Mouse (Mus musculus): ENCODE measurements at regions not wholly inside any gene's neighbourhood (a gene's known extent, or its start where the extent isn't known, plus 50 kb on each side); places are given as distances from the start of the nearest gene placed in this dataset.

DNA sequence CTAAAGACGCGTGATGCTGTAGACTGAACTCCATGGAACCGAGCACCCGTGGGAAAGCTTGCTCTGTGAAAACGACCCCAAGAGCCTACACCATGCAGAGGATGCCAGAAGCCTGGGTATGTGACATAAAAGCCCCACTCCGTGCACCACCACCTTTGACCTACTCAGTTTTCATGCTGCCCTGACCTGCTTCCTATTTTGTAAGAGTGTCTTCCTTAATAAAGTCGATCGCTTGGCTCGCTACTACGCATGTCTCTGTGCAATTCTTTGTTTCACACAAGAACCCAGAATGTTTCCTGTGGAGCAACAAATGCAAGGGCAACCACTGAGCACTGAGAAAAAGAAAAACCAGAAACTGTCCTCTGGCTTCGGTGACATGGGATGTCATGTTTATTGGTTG lies 60.5 kb downstream of the Sec61b start:
- no peak for DNase-seq

GRCm38 (mm10) chr4:47567694-47568093 lies 93.2 kb downstream of the Sec61b start:
- DNase-seq: no peak

GRCm38 (mm10) chr4:47570846-47571245 lies 96.4 kb downstream of the Sec61b start:
- no peak for DNase-seq

DNA sequence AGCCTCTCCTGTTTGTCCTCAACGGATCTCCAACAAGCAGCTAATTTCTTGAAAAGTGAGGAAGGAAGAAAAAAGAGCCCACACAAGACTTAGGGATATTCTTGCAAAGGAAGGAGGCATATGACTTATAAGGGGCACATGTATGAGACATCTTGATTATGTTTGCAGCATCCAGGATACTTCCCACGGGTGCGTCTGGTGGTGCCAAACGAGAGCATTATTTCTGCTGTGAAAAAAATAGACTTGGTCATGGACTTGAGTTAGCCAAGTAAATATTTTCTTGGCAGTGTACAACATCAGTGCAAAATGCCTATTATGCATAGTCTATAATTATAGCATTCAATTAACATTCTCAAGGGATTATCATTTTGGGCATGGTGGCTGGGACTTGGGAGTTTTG lies 101.6 kb downstream of the Sec61b start:
- DNase-seq: no peak

DNA sequence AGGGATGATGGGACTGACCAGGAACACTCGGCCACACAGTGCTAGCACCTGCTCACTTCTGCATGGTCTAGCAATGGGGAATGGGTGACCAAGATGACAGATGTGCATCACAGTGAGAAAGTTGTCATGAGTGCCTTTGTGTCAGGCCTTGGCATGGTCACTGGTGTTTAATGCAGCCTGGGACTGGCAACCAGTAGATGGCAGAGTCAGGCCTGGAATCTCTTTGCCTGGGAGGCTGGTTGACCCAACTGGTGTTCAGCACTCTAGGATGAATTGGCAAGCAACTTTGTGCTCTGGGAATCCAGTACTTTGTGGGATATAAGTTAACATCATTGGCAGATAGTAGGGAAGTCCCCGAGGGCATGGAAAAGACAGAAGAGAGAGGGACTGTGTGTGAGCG lies 103.0 kb downstream of the Sec61b start:
- DNase-seq: peak; percentile 17

DNA sequence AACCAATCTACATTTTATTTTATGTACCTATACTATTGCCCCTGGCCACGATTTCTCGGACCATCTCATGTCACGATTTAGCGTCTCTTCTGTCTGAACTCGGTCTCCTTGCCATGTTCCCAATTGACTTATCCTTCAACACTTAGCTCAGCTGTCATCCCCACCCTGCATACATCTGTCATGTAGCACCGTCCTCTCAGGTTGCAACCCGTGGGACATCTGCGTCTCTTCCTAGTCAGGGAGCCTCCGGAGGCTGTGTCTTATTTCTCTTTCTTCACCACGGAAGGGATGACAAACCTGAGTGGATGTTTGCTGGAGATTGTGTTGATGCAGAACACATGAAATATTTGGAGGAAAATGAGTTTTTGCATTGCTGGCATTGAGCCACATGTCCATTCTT lies 104.2 kb downstream of the Sec61b start:
- no peak for DNase-seq

DNA sequence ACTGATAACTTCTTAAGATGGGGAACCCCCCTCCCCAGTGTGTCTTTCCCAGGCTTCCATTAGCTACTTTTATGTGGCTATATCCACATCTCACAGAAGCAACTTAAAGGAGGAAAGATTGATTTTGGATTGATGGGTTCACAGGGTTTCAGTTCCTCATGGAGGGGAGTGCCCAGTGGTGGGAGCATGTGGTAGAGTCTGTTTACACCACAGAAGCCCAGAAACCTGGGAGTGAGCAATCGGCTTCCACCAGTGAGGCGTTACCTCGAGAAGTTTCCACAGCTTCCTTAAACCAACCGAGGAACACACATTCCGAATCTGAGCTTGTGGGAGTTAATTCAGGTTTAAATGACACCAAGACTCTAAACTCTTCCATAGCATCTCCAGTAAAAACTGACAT lies 106.1 kb downstream of the Sec61b start:
- no peak for DNase-seq

DNA sequence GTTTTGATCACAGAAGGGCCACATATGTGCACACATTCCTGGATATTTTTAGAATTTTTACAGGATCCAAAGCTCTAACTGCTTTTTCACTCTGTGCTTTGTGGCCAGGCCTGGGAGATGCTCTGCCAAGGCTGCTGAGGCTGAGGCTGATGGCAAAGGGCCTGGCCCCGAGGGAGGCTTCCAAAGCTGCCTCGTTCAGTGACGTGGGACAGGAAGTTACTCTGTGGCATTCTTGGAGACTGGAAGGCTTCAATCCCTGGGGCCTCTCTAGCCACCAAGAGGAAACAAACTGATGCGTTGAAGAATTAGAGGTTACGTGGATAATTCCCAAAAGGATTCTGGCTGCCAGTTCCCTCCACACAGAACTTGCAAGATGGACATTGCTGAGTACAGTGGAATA lies 112.8 kb downstream of the Sec61b start:
- DNase-seq: no peak

- peak; percentile 53 for DNase-seq
These were observed 118.0 kb downstream of the Sec61b start for GRCm38 (mm10) chr4:47592271-47592986.

- DNase-seq: no peak
These were observed 118.7 kb downstream of the Sec61b start for GRCm38 (mm10) chr4:47593155-47593554.

GRCm38 (mm10) chr4:47594171-47594570 lies 119.7 kb downstream of the Sec61b start:
- no peak for DNase-seq

DNA sequence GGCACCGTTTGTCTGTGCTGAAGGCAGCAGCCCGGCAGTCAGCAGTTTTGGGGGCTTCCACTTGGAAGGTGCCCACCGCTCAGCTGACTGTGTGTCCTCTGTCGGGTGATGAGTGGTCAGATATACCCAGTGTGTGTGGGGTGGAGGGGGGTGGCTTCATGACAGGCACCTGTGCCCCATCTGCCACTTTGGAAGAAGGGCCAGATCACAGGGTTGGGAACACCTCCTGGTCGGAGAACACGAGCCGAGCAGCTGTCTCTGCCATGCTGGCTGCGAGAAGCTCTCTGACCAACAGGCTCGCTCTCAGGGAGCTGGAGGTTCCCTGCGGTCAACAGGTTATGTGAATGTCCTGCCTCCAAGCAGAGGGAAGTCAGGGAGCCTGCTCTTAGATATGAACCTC lies 121.4 kb downstream of the Sec61b start:
- no peak for DNase-seq

DNA sequence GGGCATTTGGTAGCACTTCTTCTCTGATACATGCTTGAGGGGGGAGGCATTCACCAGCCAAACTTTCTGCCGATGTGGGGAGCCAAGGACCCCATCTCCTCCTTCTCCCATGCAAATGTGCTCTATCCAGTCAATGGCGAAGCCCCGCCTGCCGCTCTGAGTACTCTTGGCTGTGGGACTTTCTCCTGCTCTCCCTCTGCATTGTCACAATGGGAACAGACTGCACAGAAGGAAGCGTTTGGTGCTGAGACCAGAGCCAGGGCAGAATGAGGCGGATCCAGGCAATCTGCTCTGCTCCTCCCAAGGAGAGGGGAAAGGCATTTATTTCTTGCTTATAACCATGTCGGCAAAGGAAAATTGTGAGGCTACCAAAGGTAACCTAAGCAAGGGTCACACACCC lies 123.1 kb downstream of the Sec61b start:
- DNase-seq: no peak

- no peak for DNase-seq
These were observed 123.8 kb downstream of the Sec61b start for GRCm38 (mm10) chr4:47598216-47598615.

DNA sequence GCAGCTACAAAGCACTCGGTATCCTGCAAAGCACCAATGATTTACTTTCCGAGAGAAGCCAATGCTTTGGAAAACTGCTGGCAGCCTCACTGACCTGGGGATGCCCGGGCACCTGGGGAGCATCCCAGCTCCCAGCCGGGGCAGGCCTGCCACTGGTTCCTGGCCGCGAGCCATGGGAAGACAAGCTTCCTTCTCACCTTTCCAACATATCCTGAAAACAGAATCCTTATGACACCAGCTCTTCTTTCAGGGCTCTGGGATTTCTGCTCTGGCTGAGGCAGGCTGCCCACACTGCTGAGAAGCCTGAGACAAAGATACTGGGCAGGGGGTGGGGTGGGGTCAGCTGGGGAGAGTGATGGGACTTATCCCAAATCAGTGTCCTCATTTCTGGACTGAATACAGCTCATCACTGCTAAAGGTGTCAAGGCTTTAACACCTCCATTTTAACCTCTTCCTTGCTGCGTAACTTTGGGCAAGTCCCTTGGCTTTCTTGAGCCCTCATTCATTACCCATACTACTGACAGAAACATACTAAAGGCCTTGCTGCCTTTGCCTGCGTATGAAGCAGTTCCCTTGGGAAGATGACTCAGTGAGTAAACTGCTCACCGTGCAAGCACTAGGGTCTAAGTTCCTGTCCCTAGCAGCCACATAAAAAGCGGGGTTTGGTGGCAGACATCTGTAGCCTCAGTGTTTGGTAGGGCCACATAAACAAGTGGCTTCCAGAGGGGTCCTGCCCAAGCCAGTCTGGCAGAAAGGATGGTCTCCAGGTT lies 127.0 kb downstream of the Sec61b start:
- DNase-seq: no peak

DNA sequence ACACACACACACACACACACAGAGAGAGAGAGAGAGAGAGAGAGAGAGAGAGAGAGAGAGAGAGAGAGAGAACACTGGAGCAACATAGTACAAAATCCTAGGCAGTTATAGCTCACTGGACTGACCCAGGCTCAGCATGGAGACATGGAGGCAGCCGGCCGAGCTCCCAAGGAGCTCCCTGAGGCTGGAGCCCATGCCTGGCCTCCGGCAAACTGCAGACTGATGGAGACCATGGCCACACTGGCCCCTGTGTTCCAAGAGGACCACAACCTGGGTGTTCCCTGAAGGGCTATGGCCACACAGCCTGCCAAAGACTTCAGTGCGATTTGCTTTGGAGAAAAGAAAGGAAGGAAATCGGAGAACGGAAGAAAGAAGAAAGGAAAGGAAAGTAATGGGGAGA lies 128.9 kb downstream of the Sec61b start:
- DNase-seq: no peak

DNA sequence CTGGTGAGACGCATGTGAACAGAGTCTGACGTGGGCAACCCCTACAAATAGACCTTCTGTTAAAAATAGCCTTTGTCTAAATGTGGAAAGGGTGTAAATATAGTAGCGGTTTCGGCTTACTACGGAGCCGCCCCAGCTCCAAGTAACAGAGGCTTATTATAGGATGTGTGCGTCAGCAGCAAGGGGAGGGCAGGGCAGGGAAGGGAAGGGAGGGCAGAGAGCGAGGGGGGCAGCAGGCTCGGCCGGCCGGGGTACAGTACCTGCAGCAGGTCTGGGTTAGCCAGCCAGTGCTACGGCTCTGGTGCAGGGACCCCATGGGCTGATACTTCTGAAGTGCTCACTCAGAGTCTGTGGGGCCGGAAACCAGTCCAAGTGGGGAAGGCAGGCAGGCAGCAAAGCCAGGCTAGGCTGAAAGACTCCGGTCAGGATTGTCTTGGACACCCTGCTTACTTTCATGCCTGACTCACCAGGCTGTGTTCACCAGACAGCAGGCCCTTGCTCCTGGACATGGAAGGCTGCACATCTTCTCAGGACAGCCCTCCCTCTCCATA lies 129.5 kb downstream of the Sec61b start:
- DNase-seq: peak; percentile 24

DNA sequence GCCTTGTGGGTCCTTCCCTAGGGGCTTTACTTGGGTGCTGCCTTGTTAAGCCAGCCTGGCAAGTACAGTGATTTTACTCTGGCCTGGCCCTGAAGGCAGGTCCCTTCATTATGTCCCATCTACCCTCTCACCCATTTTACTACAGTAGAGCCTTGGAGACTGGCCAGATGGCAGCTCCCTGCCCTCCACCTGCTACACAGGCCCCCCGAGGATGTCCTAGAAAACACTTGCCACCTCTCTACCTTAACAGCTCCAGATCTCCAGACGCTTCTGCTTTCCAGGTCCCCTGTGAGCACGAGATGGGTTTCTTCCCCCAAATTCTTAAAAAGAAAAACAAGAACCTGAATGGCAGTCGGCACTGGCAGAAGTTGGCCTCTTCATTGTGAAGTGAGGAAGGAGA lies 131.2 kb downstream of the Sec61b start:
- no peak for DNase-seq

GRCm38 (mm10) chr4:47608673-47609072 lies 134.2 kb downstream of the Sec61b start:
- no peak for DNase-seq

GRCm38 (mm10) chr4:47610913-47611312 lies 136.5 kb downstream of the Sec61b start:
- no peak for DNase-seq

DNA sequence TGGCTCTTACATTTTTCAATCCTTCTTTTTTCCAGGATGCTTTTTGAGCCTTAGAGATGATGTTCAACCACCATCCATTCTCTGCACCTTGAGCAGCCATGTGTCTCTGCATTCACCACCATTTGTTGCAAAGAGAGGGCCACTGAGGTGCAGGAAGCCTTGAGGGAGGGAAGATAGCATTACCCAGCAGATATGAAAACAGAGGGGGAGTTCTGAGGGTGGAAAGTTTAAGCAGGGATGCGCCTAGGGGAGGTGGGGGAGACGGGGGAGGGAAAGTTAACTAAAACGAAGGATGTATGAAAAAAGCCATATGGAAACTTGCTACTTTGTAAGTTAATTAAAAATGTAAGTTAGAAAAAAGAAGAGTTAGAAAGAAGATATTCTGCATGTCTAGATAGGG lies 142.1 kb downstream of the Sec61b start:
- no peak for DNase-seq

DNA sequence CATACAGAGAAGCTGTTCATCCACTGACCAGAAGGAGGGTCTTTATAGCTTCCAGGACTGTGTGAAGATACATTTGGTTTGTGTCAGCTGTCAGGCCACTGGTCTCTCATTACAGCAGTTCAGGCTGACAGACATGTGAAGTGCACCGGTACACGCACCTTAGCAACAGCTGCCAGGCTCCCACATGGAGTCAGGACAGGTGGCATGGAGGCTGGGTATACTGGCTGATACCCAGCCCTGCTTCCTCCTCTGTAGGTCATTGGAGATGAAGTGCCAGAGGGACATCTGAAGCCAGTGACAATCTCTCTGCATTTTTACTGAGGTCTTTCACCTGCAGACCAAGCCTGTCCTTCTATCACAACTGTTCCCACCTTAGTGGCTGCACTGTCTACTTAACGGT lies 146.2 kb downstream of the Sec61b start:
- no peak for DNase-seq

- no peak for DNase-seq
These were observed 148.6 kb downstream of the Sec61b start for GRCm38 (mm10) chr4:47622851-47623743.
